ENCODE assay signal across 15 mouse cellular contexts in genomic region chr11:35204084-35204483, GRCm38 (mm10).
DNase-seq lines count a peak whose midpoint lies in the region; ATAC-seq and TF ChIP-seq lines count a peak whose summit lies in the region.
"Had no signal": no experiment of that assay in that cellular context is flagged by ENCODE, and none has a peak within 500 bp of the region (broad histone marks: within the 10 kb centered on the region; RNA-seq: fewer than 3 reads in every experiment).

No protein-coding gene starts in this region.

- H3K4me3 ChIP-seq in kidney, embryonic 15.5 days (replicated peaks), result no peak overlapping the region
- H3K4me3 ChIP-seq in forebrain, embryonic 12.5 days (replicated peaks), result no peak overlapping the region
- H3K4me3 ChIP-seq in hindbrain, postnatal 0 days (ENCODE audit: low read length), result no peak overlapping the region
- H3K4me3 ChIP-seq: megakaryocyte, embryonic 14.5 days; stomach, embryonic 15.5 days had no signal

- DNase-seq in kidney, postnatal 36 days, result no peak
- peak; percentile 27 for DNase-seq in MN1 (ENCODE audit: low spot score)
- DNase-seq in hindbrain, postnatal 0 days (ENCODE audit: low spot score), result peak; percentile 16
- DNase-seq in frontal cortex, postnatal 10 days (ENCODE audit: low spot score in 2 of 2), result no peak
- DNase-seq in cerebellum, postnatal 25 days, result no peak
- DNase-seq in cerebellum, adult 11 months, result no peak
- DNase-seq: cerebellum, adult 18-20 months; heart, adult 18-20 months; kidney, adult 11 months; left cerebral cortex, postnatal 4 days had no signal

- H3K36me3 ChIP-seq in kidney, embryonic 15.5 days, result no peaks in the 10 kb centered on the region
- H3K36me3 ChIP-seq in forebrain, embryonic 12.5 days (replicated peaks), result no peaks in the 10 kb centered on the region
- no peaks in the 10 kb centered on the region for H3K36me3 ChIP-seq in hindbrain, postnatal 0 days (ENCODE audit: insufficient read depth, low read length)
- H3K36me3 ChIP-seq: stomach, embryonic 15.5 days had no signal

- ATAC-seq in kidney, embryonic 15.5 days (replicated peaks; ENCODE audit: low FRiP score), result peak; percentile 50
- ATAC-seq in forebrain, embryonic 12.5 days (ENCODE audit: low FRiP score), result peak; percentile 70; the same call in 1 of the 2 replicates
- no peak for ATAC-seq in hindbrain, postnatal 0 days
- ATAC-seq: activated CD4-positive, CD25-positive, alpha-beta regulatory T cell, adult 4 months had no signal

- H3K4me1 ChIP-seq in kidney, embryonic 15.5 days, result peaks cover 35% of the 10 kb centered on the region
- H3K4me1 ChIP-seq in forebrain, embryonic 12.5 days, result peaks cover 33% of the 10 kb centered on the region
- H3K4me1 ChIP-seq in hindbrain, postnatal 0 days (ENCODE audit: insufficient read depth, low read length), result peaks cover 5% of the 10 kb centered on the region
- H3K4me1 ChIP-seq: megakaryocyte, embryonic 14.5 days had no signal

- no peak overlapping the region for H3K9ac ChIP-seq in kidney, embryonic 15.5 days
- H3K9ac ChIP-seq in forebrain, embryonic 12.5 days, result no peak overlapping the region
- no peak overlapping the region for H3K9ac ChIP-seq in hindbrain, postnatal 0 days (replicated peaks; ENCODE audit: low read length)
- H3K9ac ChIP-seq: stomach, embryonic 15.5 days had no signal

- no peak overlapping the region for H3K27ac ChIP-seq in kidney, embryonic 15.5 days
- peak overlapping the region; percentile 61; the same call in 1 of the 2 replicates for H3K27ac ChIP-seq in forebrain, embryonic 12.5 days
- no peak overlapping the region for H3K27ac ChIP-seq in hindbrain, postnatal 0 days
- H3K27ac ChIP-seq: stomach, embryonic 15.5 days had no signal

- no peaks in the 10 kb centered on the region for H3K27me3 ChIP-seq in kidney, embryonic 15.5 days
- H3K27me3 ChIP-seq in forebrain, embryonic 12.5 days, result peaks cover 27% of the 10 kb centered on the region
- H3K27me3 ChIP-seq in hindbrain, postnatal 0 days (ENCODE audit: insufficient read depth, low read length), result no peaks in the 10 kb centered on the region
- H3K27me3 ChIP-seq: megakaryocyte, embryonic 14.5 days; stomach, embryonic 15.5 days had no signal

- H3K4me2 ChIP-seq in kidney, embryonic 15.5 days, result peak overlapping the region; percentile 12
- H3K4me2 ChIP-seq in forebrain, embryonic 12.5 days, result peak overlapping the region; percentile 21
- 0 out of 2 replicates have a peak overlapping the region, but pooled peaks have one; percentile 28 for H3K4me2 ChIP-seq in hindbrain, postnatal 0 days (ENCODE audit: low read depth, low read length)
- H3K4me2 ChIP-seq: stomach, embryonic 15.5 days had no signal

- H3K9me3 ChIP-seq in kidney, embryonic 15.5 days (replicated peaks), result no peaks in the 10 kb centered on the region
- no peaks in the 10 kb centered on the region for H3K9me3 ChIP-seq in forebrain, embryonic 12.5 days
- H3K9me3 ChIP-seq in hindbrain, postnatal 0 days (ENCODE audit: low read length), result no peaks in the 10 kb centered on the region
- H3K9me3 ChIP-seq: megakaryocyte, embryonic 14.5 days; stomach, embryonic 15.5 days had no signal

- 13% methylated on average over 9 of the region's 9 CpGs for WGBS in kidney, embryonic 15.5 days
- WGBS in forebrain, embryonic 12.5 days, result 18% methylated on average over 9 of the region's 9 CpGs
- 39% methylated on average over 9 of the region's 9 CpGs for WGBS in hindbrain, postnatal 0 days

- no peak for TF ChIP-seq CTCF in hindbrain, postnatal 0 days (IDR thresholded peaks at IDR 0.05; ENCODE audit: low read depth)

Comparison
In these comparisons a context has a peak if more than half of its experiments do, and no peak if none do; other contexts are left out.
1. DNase-seq: peak in MN1 (single experiment) and hindbrain, postnatal 0 days (single experiment); none in kidney, postnatal 36 days (0 of 2), frontal cortex, postnatal 10 days (0 of 2), cerebellum, postnatal 25 days (0 of 2) and cerebellum, adult 11 months (single experiment).
2. Peak in every context shown above with its lines, with median percentiles within 50 percentile points of each other: H3K4me2 ChIP-seq.